Mouse (Mus musculus) A20 (cell line): Measurements from ENCODE around the gene Tnfaip8l3.

Experiments
- DNase-seq: peaks from one replicate; pipeline ENCODE4 v3.0.0-alpha.2; 2011; ENCODE audit warnings: low read depth, low spot score

Tnfaip8l3 gene

DNA sequence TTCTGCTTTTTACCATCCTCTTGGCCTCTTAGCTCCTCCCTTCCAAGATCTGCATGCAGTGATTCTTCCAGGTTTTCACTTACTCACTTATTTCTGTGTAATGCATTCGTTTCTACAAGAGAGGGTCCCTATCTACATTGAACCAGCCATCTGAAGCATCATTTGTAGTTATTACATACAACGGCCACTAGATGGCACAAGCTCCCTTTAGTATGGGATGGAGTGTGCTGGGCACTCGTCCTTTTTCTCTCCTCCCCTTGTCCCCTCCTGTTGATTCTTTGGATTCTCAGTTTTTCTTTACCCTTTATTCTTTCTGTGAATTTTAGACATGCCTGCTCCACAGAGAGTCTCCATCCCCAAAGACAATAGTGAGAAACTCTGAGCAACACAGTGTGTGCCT lies 77.3 kb downstream of the Tnfaip8l3 start:
- peak; percentile 44 for DNase-seq

DNA sequence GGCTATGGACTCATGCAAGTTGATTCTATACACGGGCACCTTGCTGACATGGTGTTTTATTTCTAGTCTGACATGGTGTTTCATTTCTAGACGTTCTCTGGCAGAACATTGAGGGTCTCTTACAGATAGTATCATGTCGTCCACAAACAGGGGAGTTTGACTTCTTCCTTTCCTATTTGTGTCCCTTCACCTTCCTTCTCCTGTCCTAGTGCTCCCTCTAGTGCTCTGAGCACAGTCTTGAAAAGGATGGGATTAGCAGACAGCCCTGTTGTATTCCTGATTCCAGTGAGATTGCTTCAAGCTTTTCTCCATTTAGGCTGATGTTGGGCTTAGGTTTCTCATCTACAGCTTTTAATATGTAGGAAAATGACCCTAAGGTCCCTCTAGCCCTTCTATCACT lies 81.2 kb downstream of the Tnfaip8l3 start:
- no peak for DNase-seq

- peak; percentile 51 for DNase-seq
Measured at GRCm38 (mm10) chr9:53984868-53985267, 83.3 kb downstream of the Tnfaip8l3 start.

DNA sequence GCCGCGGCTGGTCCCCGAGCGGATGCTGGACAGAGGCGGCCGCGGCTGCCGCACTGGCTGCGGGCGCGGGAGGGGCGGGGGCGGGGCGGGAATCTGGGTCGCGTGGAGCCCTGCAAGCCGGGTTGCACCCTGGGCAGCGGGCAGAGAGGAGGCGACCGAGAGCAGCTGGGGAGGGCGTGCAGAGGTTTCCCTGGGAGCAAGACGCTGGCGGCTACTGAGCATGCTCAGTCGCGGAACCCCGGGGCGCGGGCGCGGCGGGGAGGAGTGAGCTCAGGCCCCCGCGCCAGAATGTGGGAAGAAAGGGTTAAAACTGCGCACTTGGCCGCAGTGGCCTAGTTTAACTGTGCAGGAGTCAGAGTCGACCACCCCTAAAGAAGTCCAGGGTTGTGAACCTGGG lies 93.1 kb downstream of the Tnfaip8l3 start, which contains the start of gene Elmod1:
Gene Elmod1 (minus strand): TSS at position 180 of the 397 bp plus-strand sequence.
- no peak for DNase-seq

DNA sequence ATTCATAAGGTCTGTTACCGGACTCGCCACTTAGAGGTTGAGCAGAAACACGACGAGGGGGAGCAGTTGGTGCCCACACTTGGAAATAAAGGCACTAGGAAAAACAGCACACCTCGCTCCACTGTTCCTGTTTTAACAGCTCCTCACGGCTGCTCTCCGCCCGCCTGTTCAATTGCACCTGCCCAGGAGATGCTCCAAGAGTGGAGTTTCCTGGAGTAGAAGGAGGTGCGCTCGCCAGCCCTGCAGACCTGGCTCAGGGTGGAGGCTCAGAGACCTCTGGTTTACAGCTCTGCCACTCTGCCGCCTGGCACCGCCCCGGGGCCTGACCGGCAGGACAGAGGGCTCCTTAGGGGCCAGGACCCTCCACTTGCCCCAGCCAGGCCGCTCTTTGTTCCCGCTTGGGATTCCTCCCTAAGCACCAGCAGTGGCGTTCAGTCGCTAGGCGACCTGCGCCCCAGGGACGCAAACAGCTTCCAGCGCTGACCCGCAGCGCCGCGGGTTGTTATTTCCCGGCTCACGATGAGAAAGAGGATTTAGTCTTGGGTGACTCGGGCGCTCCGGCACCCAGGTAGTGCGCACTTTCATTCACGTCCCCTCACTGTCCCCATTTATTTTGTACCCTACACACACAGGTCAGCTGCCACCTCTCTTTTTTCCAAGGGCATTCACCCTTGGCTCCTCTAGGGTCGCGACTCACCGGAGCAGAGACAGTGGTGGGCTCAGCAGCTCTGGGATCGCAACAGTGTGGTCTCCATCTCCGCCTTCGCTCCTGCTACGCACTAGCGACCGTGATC lies 93.7 kb downstream of the Tnfaip8l3 start:
- no peak for DNase-seq

DNA sequence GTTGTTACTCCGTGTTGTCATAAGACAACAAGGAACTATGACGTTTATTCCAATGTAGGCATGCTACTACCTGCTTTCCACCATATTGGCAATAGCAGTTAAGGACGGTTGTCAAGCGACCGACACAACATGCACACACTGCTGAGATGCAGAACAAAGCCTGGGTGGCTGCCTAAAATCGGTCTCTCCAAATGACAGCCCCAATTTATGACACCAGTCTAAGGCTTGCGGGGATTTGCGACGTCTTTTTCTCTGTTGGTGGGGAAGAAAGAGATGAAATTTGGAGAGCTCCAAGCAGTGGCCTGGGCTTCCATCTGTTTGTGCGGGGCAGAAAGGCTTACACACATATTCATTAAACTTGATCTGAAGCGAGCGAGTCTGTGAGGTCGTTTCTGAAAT lies 94.3 kb downstream of the Tnfaip8l3 start:
- no peak for DNase-seq
